Mouse (Mus musculus): ENCODE measurements around the gene Arhgap18.

Arhgap18 gene

GRCm38 (mm10) chr10:26789680-26790079, 36.5 kb downstream of the Arhgap18 start:
- DNase-seq = no peak

GRCm38 (mm10) chr10:26791810-26792209, 38.6 kb downstream of the Arhgap18 start:
- DNase-seq = no peak

GRCm38 (mm10) chr10:26793013-26793412, 39.8 kb downstream of the Arhgap18 start:
- no peak for DNase-seq

DNA sequence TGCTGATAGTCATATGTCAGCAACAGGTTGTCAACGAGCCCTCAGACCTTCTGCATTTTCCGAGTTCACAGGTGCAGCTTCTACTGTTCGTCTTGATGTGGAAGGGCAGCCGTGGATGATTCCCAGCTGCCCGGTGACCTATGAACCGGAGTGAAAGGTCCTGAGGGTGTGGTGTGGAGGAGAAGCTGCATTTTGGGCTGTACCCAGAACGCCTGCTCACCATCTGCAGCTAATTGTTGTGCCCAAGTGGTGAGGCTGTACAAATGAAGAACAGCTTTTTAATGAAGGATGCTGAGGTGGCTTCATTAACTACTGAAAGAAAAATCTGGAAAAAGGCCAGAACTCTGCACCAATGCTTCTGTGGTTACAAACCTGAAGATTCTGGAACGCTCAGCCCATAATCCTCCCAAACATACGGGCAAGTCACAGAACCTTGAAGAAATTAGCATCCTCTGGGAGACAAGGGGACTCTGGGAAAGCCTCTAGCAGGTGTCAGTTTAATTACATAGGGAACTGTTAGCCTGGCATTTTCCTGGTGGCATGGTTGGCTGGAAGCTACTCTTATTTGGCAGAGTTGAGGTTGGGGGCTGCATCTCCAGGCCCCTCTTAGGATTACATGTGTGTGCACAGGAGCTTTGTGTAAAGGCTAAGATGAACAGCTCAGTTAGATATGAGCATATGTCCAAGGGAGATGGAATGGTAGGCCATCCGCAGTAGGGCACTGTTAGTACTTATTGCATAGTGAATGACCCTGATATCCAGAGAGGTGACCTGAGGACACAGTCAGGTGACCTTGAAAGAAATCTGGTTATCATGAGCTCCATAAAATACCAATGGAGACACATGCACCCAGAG, 43.4 kb downstream of the Arhgap18 start:
- no peak for DNase-seq

DNA sequence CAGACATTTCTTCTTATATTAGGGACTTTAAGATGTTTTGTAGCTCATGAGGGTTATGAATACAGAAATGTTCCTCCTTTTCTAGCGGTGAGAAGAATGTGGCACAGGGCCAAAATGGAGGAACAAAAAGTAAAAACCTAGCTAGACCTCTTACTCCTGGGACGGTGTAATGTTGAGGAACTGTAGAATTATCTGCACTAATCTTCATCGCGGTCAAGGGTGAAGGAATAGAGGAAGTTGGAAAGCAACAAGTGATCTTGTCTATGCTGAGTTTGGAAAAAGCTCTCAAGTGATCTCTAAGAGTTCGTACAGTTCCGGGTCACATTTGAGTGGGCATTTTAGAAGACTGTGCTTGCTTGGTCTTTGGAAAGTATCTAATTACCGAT, 44.1 kb downstream of the Arhgap18 start:
- no peak for DNase-seq

DNA sequence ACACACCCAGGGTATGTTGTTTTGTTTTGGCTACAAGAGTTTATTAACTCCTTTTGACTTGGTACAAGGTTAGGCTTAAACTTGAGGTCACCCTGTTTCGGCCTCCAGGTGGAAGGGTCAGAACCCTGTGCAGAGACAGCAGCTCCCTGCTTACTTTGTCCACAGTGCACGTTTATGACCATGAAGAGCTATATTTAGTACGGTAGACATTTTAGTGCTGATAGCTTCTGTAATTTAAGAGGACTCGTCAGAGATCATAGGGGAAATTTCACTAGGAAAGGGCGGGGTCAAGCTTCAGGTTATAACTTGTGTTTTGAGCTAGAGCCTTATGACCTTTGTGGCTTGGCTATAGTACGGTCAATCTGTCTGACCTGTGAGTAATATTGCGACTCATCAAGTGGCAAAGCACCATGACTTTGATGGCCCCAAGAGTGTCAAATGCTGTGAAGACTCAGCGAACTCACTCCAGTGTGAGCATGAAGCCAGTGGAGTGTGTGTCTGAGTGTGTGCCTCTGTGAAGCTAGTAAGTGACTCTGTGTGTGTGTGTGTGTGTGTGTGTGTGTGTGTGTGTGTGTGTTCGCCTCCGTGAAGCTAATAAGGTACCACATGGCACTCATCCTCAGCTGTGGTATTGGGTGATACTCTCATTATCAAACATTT, 45.7 kb downstream of the Arhgap18 start:
- DNase-seq = no peak

- DNase-seq = no peak
Measured at GRCm38 (mm10) chr10:26799562-26800051, 46.4 kb downstream of the Arhgap18 start.

GRCm38 (mm10) chr10:26804351-26804983, 51.2 kb downstream of the Arhgap18 start:
- no peak for DNase-seq

- DNase-seq = no peak
Measured at GRCm38 (mm10) chr10:26805007-26805406, 51.8 kb downstream of the Arhgap18 start.

GRCm38 (mm10) chr10:26806092-26806491, 52.9 kb downstream of the Arhgap18 start:
- DNase-seq = no peak

DNA sequence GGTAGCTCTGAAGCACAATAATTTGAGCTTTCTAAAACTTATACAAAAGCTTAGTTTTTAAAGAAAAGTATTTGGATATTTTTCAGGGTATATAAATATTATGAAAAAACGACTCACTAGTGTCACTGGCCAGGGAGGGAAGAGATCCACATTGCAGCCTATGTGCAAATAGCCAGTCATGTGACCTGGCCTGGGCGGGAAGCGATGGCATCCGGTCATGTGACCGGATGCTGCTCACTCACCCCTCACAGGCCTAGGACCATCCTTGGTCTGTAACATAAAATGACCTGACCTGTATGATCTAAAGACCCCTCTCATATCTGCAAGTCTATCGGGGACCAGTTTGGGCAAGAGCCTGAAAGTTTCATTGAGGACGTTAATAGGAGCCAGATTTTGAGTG, 56.8 kb downstream of the Arhgap18 start:
- no peak for DNase-seq

DNA sequence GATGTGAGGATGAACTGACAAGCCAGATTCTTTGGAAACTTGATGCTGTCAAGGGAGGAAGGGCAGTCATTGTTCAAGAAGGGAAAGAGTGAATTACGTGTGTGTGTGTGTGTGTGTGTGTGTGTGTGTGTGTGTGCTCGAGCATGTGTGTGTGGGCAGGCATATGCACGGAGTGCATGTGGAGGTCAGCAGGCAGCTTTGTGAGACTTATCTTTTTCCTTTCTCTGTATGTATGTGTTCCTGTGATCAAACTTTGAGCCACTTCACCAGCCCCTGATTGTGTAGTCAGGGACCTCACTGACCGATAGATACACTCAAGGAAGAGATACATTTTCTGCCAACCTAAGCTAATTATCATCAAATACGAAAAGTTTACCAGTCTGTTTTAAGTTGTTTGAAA, 57.6 kb downstream of the Arhgap18 start:
- no peak for DNase-seq

GRCm38 (mm10) chr10:26811342-26811741, 58.1 kb downstream of the Arhgap18 start:
- no peak for DNase-seq

GRCm38 (mm10) chr10:26815646-26816045, 62.4 kb downstream of the Arhgap18 start:
- no peak for DNase-seq

DNA sequence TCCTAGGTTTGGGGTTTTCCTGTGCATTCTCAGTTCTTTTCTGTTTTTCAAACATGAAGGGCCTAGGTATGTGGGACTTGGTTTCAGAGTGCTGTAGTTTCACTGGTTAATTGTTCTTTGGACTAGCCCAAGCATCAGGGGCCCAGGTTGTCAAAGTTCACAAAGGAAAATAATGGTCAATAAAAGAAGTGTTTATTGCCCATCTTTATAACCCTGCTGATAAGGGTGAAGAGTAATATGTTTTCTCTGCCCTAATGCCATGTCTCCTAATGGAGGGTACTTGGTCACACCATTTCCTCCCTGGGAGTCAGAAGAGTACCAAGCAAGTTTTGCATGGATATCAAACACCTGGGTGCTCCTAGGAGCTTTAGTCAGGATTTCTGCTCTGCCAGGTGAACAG, 67.1 kb downstream of the Arhgap18 start:
- DNase-seq = no peak

DNA sequence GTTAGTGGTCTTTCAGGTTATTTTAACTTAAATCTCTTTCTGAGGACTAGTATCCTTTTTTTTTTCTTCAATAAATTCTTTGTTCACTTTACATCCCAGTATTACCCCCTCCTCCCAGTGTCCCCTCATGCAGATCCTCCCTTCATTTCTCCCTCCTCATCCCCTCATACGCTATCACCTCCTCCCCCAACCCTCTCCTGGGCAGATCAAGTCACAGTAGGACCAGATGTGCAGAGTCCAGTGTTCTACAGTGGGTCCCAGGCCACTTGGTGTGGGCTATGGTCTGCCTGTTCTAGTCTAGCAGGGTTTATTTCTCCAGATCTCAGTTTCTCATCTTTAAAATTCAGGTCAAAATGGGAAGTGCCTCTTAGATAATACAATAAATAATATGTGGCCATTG, 67.7 kb downstream of the Arhgap18 start:
- DNase-seq = no peak

DNA sequence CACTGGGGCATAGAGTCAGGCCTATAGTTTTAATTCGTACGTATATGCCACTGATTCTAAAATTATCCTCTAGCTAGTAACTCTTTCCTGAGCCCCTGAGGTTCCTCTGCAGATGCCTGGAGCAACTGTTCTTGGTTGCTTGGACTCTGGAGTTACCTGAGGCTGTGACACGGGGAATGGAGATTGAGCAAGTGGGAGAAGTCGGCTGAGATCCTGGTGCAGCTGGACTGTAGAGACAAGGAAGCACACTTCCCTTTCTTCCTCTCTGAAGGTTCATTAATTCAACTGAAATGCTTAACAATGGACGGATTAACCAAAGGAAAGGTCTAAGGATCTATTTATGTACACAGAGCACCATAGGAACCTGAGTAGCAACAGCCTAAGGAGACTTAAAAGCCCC, 70.8 kb downstream of the Arhgap18 start:
- DNase-seq = no peak

- no peak for DNase-seq
Measured at GRCm38 (mm10) chr10:26825246-26825889, 72.1 kb downstream of the Arhgap18 start.

DNA sequence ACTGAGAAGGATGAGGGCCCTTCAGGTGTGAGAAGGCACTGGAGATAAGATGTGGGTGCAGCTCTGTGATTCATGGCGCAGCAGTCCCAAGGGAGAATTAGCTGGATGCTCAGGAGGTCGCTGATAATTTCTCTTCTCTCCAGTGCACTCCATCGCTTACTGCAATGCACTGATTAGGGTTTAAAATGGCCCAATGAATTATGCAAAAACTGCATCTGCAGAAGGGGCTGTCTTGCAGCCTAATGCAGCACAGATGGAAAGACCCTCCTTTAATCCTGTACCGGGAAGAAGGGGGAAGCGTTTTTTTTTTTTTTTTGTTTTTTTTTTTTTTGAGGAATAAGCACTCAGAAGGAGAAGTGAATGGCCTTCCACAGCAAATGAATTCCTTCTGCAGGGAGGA, 74.1 kb downstream of the Arhgap18 start:
- DNase-seq = no peak

GRCm38 (mm10) chr10:26828412-26829137, 75.4 kb downstream of the Arhgap18 start:
- DNase-seq = no peak

- DNase-seq = no peak
Measured at GRCm38 (mm10) chr10:26832068-26832467, 78.8 kb downstream of the Arhgap18 start.

- DNase-seq = no peak
Measured at GRCm38 (mm10) chr10:26832669-26833249, 79.5 kb downstream of the Arhgap18 start.
